Mouse (Mus musculus) brain, embryonic 14.5 days (tissue): ENCODE data around the gene Gpr108.
"Not testable (repeated sequence)": the region's sequence is repeated elsewhere in the genome, so short reads cannot be mapped to it uniquely, and the experiment has no call there.

Source experiments
- CTCF ChIP-seq: fragments of 200-500 bp; IDR thresholded peaks from 2 replicates; pipeline ENCODE4 v1.5.1; 2012; ENCODE audit warnings: inconsistent platforms, mild to moderate bottlenecking, moderate library complexity, borderline replicate concordance; ENCODE audit not compliant: insufficient read depth, insufficient read length; ENCODE audit errors: extremely low read depth
- POLR2A ChIP-seq: fragments of 200-500 bp; IDR thresholded peaks from 2 replicates; pipeline ENCODE4 v1.6.1; 2012; ENCODE audit warnings: mild to moderate bottlenecking, inconsistent platforms, borderline replicate concordance; ENCODE audit not compliant: poor library complexity, insufficient read depth, insufficient read length, severe bottlenecking; ENCODE audit errors: extremely low read depth

DNA sequence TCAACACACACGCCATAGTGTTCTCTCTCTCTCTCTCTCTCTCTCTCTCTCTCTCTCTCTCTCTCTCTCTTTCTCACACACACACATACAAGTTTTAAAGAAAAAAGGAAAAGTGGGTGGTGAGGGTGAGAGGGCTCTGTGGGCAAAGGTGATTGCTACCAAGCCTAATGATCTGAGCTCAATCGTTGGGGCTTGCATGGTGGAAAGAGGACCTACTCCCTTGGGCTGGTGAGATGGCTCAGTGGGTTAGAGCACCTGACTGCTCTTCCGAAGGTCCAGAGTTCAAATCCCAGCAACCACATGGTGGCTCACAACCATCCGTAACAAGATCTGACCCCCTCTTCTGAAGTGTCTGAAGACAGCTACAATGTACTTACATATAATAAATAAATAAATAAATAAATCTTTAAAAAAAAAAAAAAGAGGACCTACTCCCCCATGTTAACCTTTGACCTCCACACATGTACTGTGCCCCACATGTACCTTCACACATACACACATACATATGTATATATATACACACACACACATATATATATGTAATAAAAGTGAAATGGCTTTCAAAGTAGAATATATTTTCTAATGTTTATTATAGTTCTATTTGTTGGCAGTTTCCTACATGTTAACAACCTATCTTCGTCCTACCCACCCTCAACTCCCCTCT is 29.5 kb upstream of the Gpr108 start:
- TF ChIP-seq CTCF, POLR2A: not testable (repeated sequence)
